Mouse (Mus musculus) urinary bladder, postnatal 0 days (tissue): ENCODE data around the gene Tcaf2. TPM values are rescaled to one million over a fixed set of nuclear protein-coding genes. Genes with fewer than 3 reads are reported as not detected.

Experiments used
- polyA plus RNA-seq: library from polyadenylated mRNA; unstranded; fragments of >200 nt; fragmentation: Nextera tagmentation; extraction: Ambion mirVana; gene quantifications from 2 replicates; pipeline ENCODE4 v1.2.1, GENCODE M21; 2015

The Tcaf2 gene
- polyA plus RNA-seq: 4.2 and 4.5 TPM in 2 replicates

GRCm38 (mm10) chr6:42644912-42645549 lies at the start of gene Tcaf2:
Tcaf2 (minus strand) TSS chr6:42645254.

GRCm38 (mm10) chr6:42597592-42597991 lies 47.5 kb downstream of the Tcaf2 start, which contains the start of gene Tcaf3:
Tcaf3 (minus strand) TSS chr6:42597692.

Other genes with a start within 250 kb of the Tcaf2 start
- gene Tas2r143, start 245.0 kb downstream of the Tcaf2 start, polyA plus RNA-seq: not detected in 2 replicates
- gene Tas2r135, start 239.8 kb downstream of the Tcaf2 start, polyA plus RNA-seq: not detected in 2 replicates
- not detected in 2 replicates for gene Tas2r126, start 210.7 kb downstream of the Tcaf2 start, polyA plus RNA-seq
- 0.07 TPM in 1 of 2 replicates, not detected in the other for gene Olfr458, start 180.1 kb downstream of the Tcaf2 start, polyA plus RNA-seq
- 0.05 TPM in 1 of 2 replicates, not detected in the other for gene Olfr457, start 168.9 kb downstream of the Tcaf2 start, polyA plus RNA-seq
- 0.12 TPM in 1 of 2 replicates, not detected in the other for gene Olfr456, start 158.0 kb downstream of the Tcaf2 start, polyA plus RNA-seq
- not detected in 2 replicates for gene Olfr455, start 97.7 kb downstream of the Tcaf2 start, polyA plus RNA-seq
- gene Tcaf3, start 47.6 kb downstream of the Tcaf2 start, polyA plus RNA-seq: not detected in 2 replicates
- gene Tcaf1, start 64.8 kb upstream of the Tcaf2 start, polyA plus RNA-seq: 40.9 and 41.9 TPM in 2 replicates
- not detected in 2 replicates for gene Olfr453, start 94.1 kb upstream of the Tcaf2 start, polyA plus RNA-seq
- not detected in 2 replicates for gene Olfr38, start 111.2 kb upstream of the Tcaf2 start, polyA plus RNA-seq
- gene Olfr452, start 139.8 kb upstream of the Tcaf2 start, polyA plus RNA-seq: not detected in 2 replicates
- not detected in 2 replicates for gene Olfr450, start 166.7 kb upstream of the Tcaf2 start, polyA plus RNA-seq
- gene Olfr449, start 189.1 kb upstream of the Tcaf2 start, polyA plus RNA-seq: not detected in 2 replicates
- not detected in 2 replicates for gene Olfr448, start 245.2 kb upstream of the Tcaf2 start, polyA plus RNA-seq